Mouse (Mus musculus): ENCODE measurements around the gene Lhfpl2. TPM values are rescaled to one million over a fixed set of nuclear protein-coding genes. Genes with fewer than 3 reads are reported as not detected.

The Lhfpl2 gene
- polyA plus RNA-seq, 1 experiment from 2014 or later: 6.8 TPM

DNA sequence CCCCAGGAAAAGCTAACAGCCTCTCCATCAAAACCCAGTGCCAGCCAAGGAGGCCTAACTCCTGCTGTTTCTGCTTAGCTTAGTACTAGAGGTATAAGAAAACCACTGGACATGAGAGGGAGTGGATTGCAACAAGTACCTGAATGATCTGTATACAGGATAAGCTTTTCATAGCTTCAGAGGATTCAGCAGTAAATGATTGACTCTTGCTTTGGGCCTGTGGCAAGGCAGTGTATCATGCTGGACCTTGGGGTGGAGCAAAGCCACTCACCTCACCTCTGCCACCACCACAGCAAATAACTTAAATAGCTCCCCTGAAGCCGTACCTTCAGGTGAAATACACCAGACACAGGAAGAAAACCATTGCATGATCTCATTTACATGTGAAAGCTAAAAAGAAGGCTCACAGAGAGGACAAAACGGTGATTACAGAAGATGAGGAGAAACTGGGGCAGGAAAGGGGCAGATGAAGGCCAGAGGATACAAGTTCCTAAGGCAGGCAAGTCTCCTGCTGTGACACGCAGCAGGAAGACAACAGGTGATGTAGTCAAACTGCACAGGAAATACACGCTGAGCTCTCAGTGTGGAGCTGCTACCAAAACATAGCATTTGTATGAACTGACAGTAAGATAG lies 184.4 kb downstream of the Lhfpl2 start:
- ATAC-seq (ENCODE audit: low FRiP score, low TSS enrichment) (no peak), DNase-seq (ENCODE audit: low spot score) (no peak)
- H3K4me1 ChIP-seq (replicated peaks; ENCODE audit: control insufficient read depth, insufficient read depth): no peaks in the 10 kb centered on the region
- no peak overlapping the region for H3K9ac ChIP-seq (ENCODE audit: low read length)
- no peak overlapping the region for H3K4me2 ChIP-seq (replicated peaks; ENCODE audit: low read depth)
- no peaks in the 10 kb centered on the region for H3K27me3 ChIP-seq (ENCODE audit: control insufficient read depth, insufficient read depth, low read length)
- H3K36me3 ChIP-seq (ENCODE audit: control insufficient read depth, insufficient read depth, low read length): no peaks in the 10 kb centered on the region
- H3K27ac ChIP-seq (replicated peaks): no peak overlapping the region
- no peaks in the 10 kb centered on the region for H3K9me3 ChIP-seq (ENCODE audit: control insufficient read depth, low read length)
- TF ChIP-seq CTCF (IDR thresholded peaks at IDR 0.05; ENCODE audit: low read depth): no peak
- no peak for TF ChIP-seq EP300 (optimal IDR thresholded peaks at IDR 0.05)
- WGBS: 48% methylated on average over 4 of the region's 4 CpGs
- no peak overlapping the region for H3K4me3 ChIP-seq (ENCODE audit: low read depth, low read length)

DNA sequence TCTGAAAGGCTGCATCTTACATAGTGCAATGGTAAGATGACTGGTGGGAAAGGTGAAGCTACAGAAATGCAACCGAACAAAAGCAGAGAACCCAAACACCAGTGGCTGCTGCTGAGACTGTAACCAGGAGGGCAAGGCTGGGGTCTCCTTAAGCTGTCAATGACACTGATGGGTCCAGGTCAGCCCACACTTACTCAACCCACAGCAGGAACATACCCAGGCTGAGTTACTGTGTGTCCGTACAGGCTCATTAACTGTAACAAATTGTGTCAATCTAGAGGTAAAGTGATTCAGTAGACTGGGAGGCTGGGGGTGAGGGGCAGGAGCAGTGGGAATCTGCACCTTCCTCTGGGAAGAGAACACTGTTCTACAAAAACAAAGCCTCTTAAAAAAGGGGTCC lies 185.3 kb downstream of the Lhfpl2 start:
- H3K27me3 ChIP-seq (ENCODE audit: control insufficient read depth, insufficient read depth, low read length): no peaks in the 10 kb centered on the region
- no peaks in the 10 kb centered on the region for H3K4me1 ChIP-seq (replicated peaks; ENCODE audit: control insufficient read depth, insufficient read depth)
- WGBS: 68% methylated on average over 2 of the region's 2 CpGs
- ATAC-seq (ENCODE audit: low FRiP score, low TSS enrichment) (no peak), DNase-seq (ENCODE audit: low spot score) (no peak)
- no peak overlapping the region for H3K4me3 ChIP-seq (ENCODE audit: low read depth, low read length)
- no peak overlapping the region for H3K27ac ChIP-seq (replicated peaks)
- no peak overlapping the region for H3K9ac ChIP-seq (ENCODE audit: low read length)
- no peak overlapping the region for H3K4me2 ChIP-seq (replicated peaks; ENCODE audit: low read depth)
- H3K36me3 ChIP-seq (ENCODE audit: control insufficient read depth, insufficient read depth, low read length): no peaks in the 10 kb centered on the region
- H3K9me3 ChIP-seq (ENCODE audit: control insufficient read depth, low read length): no peaks in the 10 kb centered on the region
- TF ChIP-seq EP300 (optimal IDR thresholded peaks at IDR 0.05): no peak
- TF ChIP-seq CTCF (IDR thresholded peaks at IDR 0.05; ENCODE audit: low read depth): no peak

Other genes with a start within 250 kb of the Lhfpl2 start
- gene Scamp1, start 228.1 kb downstream of the Lhfpl2 start, polyA plus RNA-seq (2015; fragmentation: Nextera tagmentation; extraction: Ambion mirVana): 33.8 and 34.7 TPM in 2 replicates